Mouse (Mus musculus) G1E (cell line): ENCODE measurements around the gene Ehd1.

ENCODE experiments used
- CTCF ChIP-seq: IDR thresholded peaks from 2 replicates; pipeline ENCODE4 v1.5.1; 2012; ENCODE audit warnings: low read depth, low read length, inconsistent platforms, mixed read lengths
- GATA1 ChIP-seq: IDR thresholded peaks from 2 replicates; pipeline ENCODE4 v1.6.1; 2012; ENCODE audit warnings: borderline replicate concordance, low read length, inconsistent platforms, mixed read lengths
- GATA2 ChIP-seq: IDR thresholded peaks from 2 replicates; pipeline ENCODE4 v1.6.1; 2012; ENCODE audit warnings: low read depth, low read length, inconsistent platforms, borderline replicate concordance
- POLR2AphosphoS5 ChIP-seq: IDR thresholded peaks from 2 replicates; pipeline ENCODE4 v1.6.1; 2012; ENCODE audit warnings: low read depth, low read length, inconsistent platforms; ENCODE audit not compliant: insufficient replicate concordance

DNA sequence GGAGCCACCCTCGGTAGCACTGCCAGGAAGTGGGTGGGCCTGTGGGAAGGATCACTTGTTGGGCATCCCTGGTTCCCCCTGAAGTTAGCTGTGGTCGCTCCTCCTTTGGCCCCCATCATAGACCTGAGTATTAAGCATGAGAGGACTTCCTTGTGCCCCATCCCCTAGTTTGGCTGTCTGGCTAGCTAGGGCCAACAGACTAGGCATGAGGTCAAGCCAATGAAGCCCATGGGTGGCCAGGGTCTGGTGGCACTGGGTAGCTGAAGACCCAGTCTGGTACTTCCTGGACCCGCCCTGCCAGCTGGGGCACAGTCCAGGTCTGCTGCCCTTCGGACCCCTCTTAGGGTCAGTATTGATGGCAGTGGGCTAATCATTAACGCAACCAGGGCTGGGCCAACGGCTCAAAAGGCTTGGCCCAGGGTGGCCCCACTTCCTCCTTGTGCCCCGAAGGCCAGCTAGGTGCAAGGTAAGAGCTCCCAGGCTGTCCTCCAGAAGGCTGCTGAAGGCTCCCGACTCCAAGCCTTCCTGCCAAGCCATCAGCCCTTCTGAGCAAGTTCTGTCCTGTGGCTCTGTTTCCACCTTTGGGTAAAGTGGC, 13.6 kb upstream of the Ehd1 start:
- TF ChIP-seq CTCF: no peak
- TF ChIP-seq GATA1: no peak
- no peak for TF ChIP-seq GATA2
- TF ChIP-seq POLR2AphosphoS5: no peak
